Mouse (Mus musculus): ENCODE data around the gene Mas1. TPM values are rescaled to one million over a fixed set of nuclear protein-coding genes. Genes with fewer than 3 reads are reported as not detected.
"Not testable (repeated sequence)": the region's sequence is repeated elsewhere in the genome, so short reads cannot be mapped to it uniquely, and the experiment has no call there.

Mas1 gene
- 10 to 100 TPM; 45.9 to 65.6 (median 59.8) TPM for total RNA-seq (2022)

- no peak for DNase-seq (ENCODE audit: low spot score in 2 of 2)
Observed at GRCm38 (mm10) chr17:12868043-12868442, at the start of gene Mas1. Mas1 (minus strand) TSS chr17:12868143.

- DNase-seq (ENCODE audit: low spot score in 2 of 2) = peak in 1 of 2 experiments; percentile 52
Observed at GRCm38 (mm10) chr17:12916588-12917380, 48.8 kb upstream of the Mas1 start.

GRCm38 (mm10) chr17:12915881-12916583 lies 48.1 kb upstream of the Mas1 start, which contains the start of gene Mrpl18:
Mrpl18 (minus strand) TSS chr17:12916345.
- peak; percentile 100 for DNase-seq (ENCODE audit: low spot score in 2 of 2)

GRCm38 (mm10) chr17:12915488-12915880 lies 47.5 kb upstream of the Mas1 start, which contains the start of gene Tcp1:
Tcp1 (plus strand) TSS chr17:12915701.
- no peak for DNase-seq (ENCODE audit: low spot score in 2 of 2)

GRCm38 (mm10) chr17:12910391-12910790 lies 42.4 kb upstream of the Mas1 start:
- no peak for DNase-seq (ENCODE audit: low spot score in 2 of 2)

GRCm38 (mm10) chr17:12909361-12910280 lies 41.7 kb upstream of the Mas1 start, which contains the start of gene Pnldc1:
Pnldc1 (minus strand) TSS chr17:12910230.
- DNase-seq (ENCODE audit: low spot score in 2 of 2) = no peak

- no peak for DNase-seq (ENCODE audit: low spot score in 2 of 2)
Observed at GRCm38 (mm10) chr17:12906436-12906835, 38.5 kb upstream of the Mas1 start.

- no peak for DNase-seq (ENCODE audit: low spot score in 2 of 2)
Observed at GRCm38 (mm10) chr17:12905810-12906209, 37.9 kb upstream of the Mas1 start.

- DNase-seq (ENCODE audit: low spot score in 2 of 2) = no peak
Observed at GRCm38 (mm10) chr17:12904349-12904748, 36.4 kb upstream of the Mas1 start.

GRCm38 (mm10) chr17:12903372-12904333 lies 35.7 kb upstream of the Mas1 start:
- no peak for DNase-seq (ENCODE audit: low spot score in 2 of 2)

GRCm38 (mm10) chr17:12902291-12902690 lies 34.3 kb upstream of the Mas1 start:
- no peak for DNase-seq (ENCODE audit: low spot score in 2 of 2)

- DNase-seq (ENCODE audit: low spot score in 2 of 2) = not testable (repeated sequence)
Observed at GRCm38 (mm10) chr17:12898607-12899006, 30.7 kb upstream of the Mas1 start.

- no peak for DNase-seq (ENCODE audit: low spot score in 2 of 2)
Observed at GRCm38 (mm10) chr17:12897674-12898073, 29.7 kb upstream of the Mas1 start.

GRCm38 (mm10) chr17:12892033-12892432 lies 24.1 kb upstream of the Mas1 start:
- no peak for DNase-seq (ENCODE audit: low spot score in 2 of 2)

GRCm38 (mm10) chr17:12891054-12891453 lies 23.1 kb upstream of the Mas1 start:
- no peak for DNase-seq (ENCODE audit: low spot score in 2 of 2)

GRCm38 (mm10) chr17:12887021-12887775 lies 19.3 kb upstream of the Mas1 start:
- DNase-seq (ENCODE audit: low spot score in 2 of 2) = no peak

GRCm38 (mm10) chr17:12886620-12887019 lies 18.7 kb upstream of the Mas1 start:
- DNase-seq (ENCODE audit: low spot score in 2 of 2) = no peak

- no peak for DNase-seq (ENCODE audit: low spot score in 2 of 2)
Observed at GRCm38 (mm10) chr17:12881216-12881615, 13.3 kb upstream of the Mas1 start.

- DNase-seq (ENCODE audit: low spot score in 2 of 2) = peak; percentile 71 to 86
Observed at GRCm38 (mm10) chr17:12880178-12880577, 12.2 kb upstream of the Mas1 start.

All from layer of hippocampus, adult 8-10 months (tissue).